In the genomic region with DNA sequence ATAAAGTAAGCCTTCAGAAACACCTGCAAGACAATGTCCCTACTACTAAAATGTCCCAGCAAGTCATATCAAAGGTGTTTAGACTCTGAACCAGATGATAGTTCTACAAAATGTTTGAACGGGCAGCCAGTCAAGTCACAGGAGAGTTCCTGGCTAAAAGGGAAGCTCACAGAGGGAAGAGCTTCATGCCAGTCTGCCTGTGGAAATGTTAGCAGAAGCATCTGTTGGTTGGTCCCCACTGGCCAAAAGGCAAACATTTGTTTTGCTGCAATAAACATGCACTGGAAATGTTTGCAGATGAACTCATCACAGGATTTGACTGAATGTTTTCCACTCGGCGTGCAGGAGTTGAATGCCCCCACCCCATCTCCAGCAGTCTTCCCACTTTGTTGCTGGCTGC, we compare ENCODE assay signal across 13 mouse cellular contexts.
"Had no signal": no experiment of that assay in that cellular context is flagged by ENCODE, and none has a peak within 500 bp of the region (broad histone marks: within the 10 kb centered on the region; RNA-seq: fewer than 3 reads in every experiment).

No protein-coding gene starts in this region.

- DNase-seq: kidney, postnatal 25 days; lung, postnatal 14 days; right cerebral cortex, postnatal 14 days; thymus, adult 2 months; thymus, postnatal 25 days had no signal

- H3K9me3 ChIP-seq: limb, embryonic 12.5 days; lung, embryonic 15.5 days; megakaryocyte, embryonic 14.5 days; stomach, embryonic 15.5 days had no signal

- H3K27me3 ChIP-seq: limb, embryonic 12.5 days; lung, embryonic 15.5 days; megakaryocyte, embryonic 14.5 days; stomach, embryonic 15.5 days had no signal

- H3K9ac ChIP-seq: limb, embryonic 12.5 days; lung, embryonic 15.5 days; stomach, embryonic 15.5 days had no signal

- H3K4me3 ChIP-seq: limb, embryonic 12.5 days; lung, embryonic 15.5 days; megakaryocyte, embryonic 14.5 days; stomach, embryonic 15.5 days had no signal

- H3K27ac ChIP-seq: limb, embryonic 12.5 days; lung, embryonic 15.5 days; macrophage; stomach, embryonic 15.5 days had no signal

- H3K4me2 ChIP-seq: limb, embryonic 12.5 days; liver, embryonic 11.5 days; lung, embryonic 15.5 days; midbrain, embryonic 11.5 days; stomach, embryonic 15.5 days had no signal

- ATAC-seq: midbrain, embryonic 16.5 days had no signal

- H3K4me1 ChIP-seq: limb, embryonic 12.5 days; lung, embryonic 15.5 days; megakaryocyte, embryonic 14.5 days; stomach, embryonic 15.5 days had no signal
